Mouse (Mus musculus) ES-E14 (cell line): ENCODE measurements around the gene Gm10974. TPM values are rescaled to one million over a fixed set of nuclear protein-coding genes. Genes with fewer than 3 reads are reported as not detected.

ENCODE experiments used
- DNase-seq: peaks from one replicate; pipeline ENCODE4 v3.0.0-alpha.2; 2013; ENCODE audit warnings: low read depth, low spot score
- H3K27ac ChIP-seq: 2 replicates; pipeline ENCODE4 v1.5.1; 2012; ENCODE audit warnings: low read depth, mild to moderate bottlenecking, low read length, moderate library complexity, mixed read lengths; ENCODE audit not compliant: poor library complexity, insufficient read depth, severe bottlenecking
- H3K36me3 ChIP-seq: 2 replicates; pipeline ENCODE4 v1.6.1; 2012; ENCODE audit warnings: mild to moderate bottlenecking, low read length, moderate library complexity, mixed read lengths; ENCODE audit not compliant: control insufficient read depth, poor library complexity, insufficient read depth, severe bottlenecking
- H3K4me1 ChIP-seq, 2 experiments: fragments of 150-350 bp in 1 of 2; sonication (generic) in 1 of 2; 2 replicates each; pipeline ENCODE4 v1.6.1; 2012; ENCODE audit warnings: low read length in 2 of 2, mild to moderate bottlenecking in 1 of 2, mixed read lengths in 1 of 2; ENCODE audit not compliant: control insufficient read depth in 2 of 2, insufficient read depth in 2 of 2, poor library complexity in 1 of 2
- H3K4me3 ChIP-seq, 2 experiments: fragments of 150-350 bp in 1 of 2; sonication (generic) in 1 of 2; 2 replicates each; pipeline ENCODE4 v1.5.1; 2012; ENCODE audit warnings: low read length in 2 of 2, low read depth in 1 of 2, mild to moderate bottlenecking in 1 of 2, mixed read lengths in 1 of 2; ENCODE audit not compliant: insufficient read depth in 1 of 2, poor library complexity in 1 of 2, severe bottlenecking in 1 of 2
- H3K9ac ChIP-seq: 2 replicates; pipeline ENCODE4 v1.6.1; 2012; ENCODE audit warnings: low read depth, mild to moderate bottlenecking, low read length, mixed read lengths; ENCODE audit not compliant: poor library complexity, insufficient read depth, severe bottlenecking
- H3K9me3 ChIP-seq: fragments of 150-350 bp; sonication (generic); 2 replicates; pipeline ENCODE4 v1.6.1; 2012; ENCODE audit warnings: low read depth, mild to moderate bottlenecking, low read length; ENCODE audit not compliant: control insufficient read depth, insufficient read depth
- CHD2 ChIP-seq: IDR thresholded peaks from 2 replicates; pipeline ENCODE4 v1.6.1; 2014; ENCODE audit warnings: mild to moderate bottlenecking, low read depth, low read length, inconsistent platforms
- HCFC1 ChIP-seq: IDR thresholded peaks from 2 replicates; pipeline ENCODE4 v1.6.1; 2012; ENCODE audit warnings: low read length, inconsistent platforms, borderline replicate concordance; ENCODE audit not compliant: insufficient read depth
- MAFK ChIP-seq: IDR thresholded peaks from 2 replicates; pipeline ENCODE4 v1.6.1; 2014; ENCODE audit warnings: mild to moderate bottlenecking, low read depth, low read length, inconsistent platforms; ENCODE audit not compliant: insufficient read depth
- ZC3H11A ChIP-seq: IDR thresholded peaks from 2 replicates; pipeline ENCODE4 v1.6.1; 2012; ENCODE audit warnings: low read depth, mild to moderate bottlenecking, inconsistent platforms, low read length, borderline replicate concordance
- ZNF384 ChIP-seq: IDR thresholded peaks from 2 replicates; pipeline ENCODE4 v1.6.1; 2012; ENCODE audit warnings: low read depth, low read length, inconsistent platforms
- in situ Hi-C, 2 experiments: fragments of 600-800 bp; cut with MboI; formaldehyde crosslinking; loops; one replicate each; pipeline ENCODE4 v1.15.1; 2025; ENCODE audit warnings: low sequenced_read_pairs in 2 of 2, inconsistent platforms in 1 of 2; ENCODE audit not compliant: unreplicated experiment in 2 of 2
- total RNA-seq: library from RNA; depleted of rRNA; stranded (reverse); fragments of 300-350 nt; gene quantifications from 2 replicates; pipeline ENCODE4 v1.2.3, GENCODE M21; 2012

Gm10974 gene
- total RNA-seq, 1 experiment, result not detected

DNA sequence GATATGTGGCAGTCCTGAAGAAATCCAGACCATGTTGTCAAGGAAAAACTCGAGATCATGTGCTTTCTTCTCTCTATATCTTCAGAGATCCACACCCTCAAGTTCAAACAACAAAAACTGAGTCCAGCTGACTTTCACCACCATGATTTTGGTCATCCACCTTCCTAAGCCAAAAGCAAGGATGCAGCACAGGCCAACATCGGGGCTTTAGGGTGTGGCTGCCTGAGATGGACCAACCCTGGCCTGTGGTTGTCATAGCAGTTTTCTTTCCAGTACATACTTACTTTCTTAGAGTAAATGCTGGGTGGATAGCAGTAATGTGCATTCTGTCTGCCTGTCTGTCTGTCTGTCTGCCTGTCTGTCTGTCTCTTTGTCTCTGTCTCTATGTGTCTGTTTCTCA lies 294 bp upstream of the Gm10974 start:
- no peak overlapping the region for H3K4me3 ChIP-seq
- H3K4me1 ChIP-seq, result peaks cover 0 to 2% of the 10 kb centered on the region in 2 experiments; a peak in 1 of 4 replicates
- H3K27ac ChIP-seq, result no peak overlapping the region
- H3K36me3 ChIP-seq, result no peaks in the 10 kb centered on the region
- in situ Hi-C loops, result no loop called here
- no peak for DNase-seq
- no peak overlapping the region for H3K9ac ChIP-seq
- H3K9me3 ChIP-seq, result no peaks in the 10 kb centered on the region
- no peak for TF ChIP-seq ZNF384
- TF ChIP-seq CHD2, result no peak

DNA sequence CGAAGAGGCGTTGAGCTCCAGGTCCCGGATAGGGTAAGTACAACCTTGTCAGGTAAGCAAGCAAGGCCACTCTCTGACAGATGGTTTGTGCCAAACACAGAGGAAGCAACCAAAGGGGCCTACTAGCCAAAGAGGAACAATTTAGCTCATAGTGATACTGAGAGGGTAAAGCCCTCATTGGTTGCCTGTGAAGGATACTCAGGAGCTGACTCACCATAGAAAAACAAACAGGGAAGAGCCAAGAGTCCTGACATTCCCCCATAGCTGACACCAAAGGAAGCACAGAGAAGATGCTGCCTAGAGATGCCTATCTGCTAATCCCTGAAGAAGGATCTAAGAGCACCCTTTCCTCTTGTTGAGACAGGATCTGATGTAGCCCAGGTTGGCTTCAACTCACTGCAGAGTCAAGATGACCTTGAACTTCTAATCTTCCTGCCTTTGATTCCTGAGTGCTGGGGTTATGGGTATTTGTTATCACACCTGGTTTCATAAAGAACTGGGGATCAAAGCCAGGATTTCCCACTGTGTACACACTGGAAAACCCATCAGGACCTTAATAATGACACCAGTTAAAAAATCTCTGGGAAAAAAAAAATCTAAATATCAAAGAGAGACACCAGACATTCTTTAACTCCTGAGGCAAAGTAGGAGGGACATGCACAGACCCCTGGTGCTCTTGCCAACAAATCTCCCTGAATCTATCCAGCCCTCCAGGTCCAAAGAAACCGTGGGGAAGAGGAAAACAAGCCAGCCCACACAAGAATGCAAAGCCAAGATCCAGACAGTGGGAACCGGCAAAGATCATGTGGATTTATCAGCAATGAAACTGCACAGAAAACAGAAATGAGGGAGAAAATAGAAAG lies 3.6 kb downstream of the Gm10974 start:
- in situ Hi-C loops, result no loop called here
- no peaks in the 10 kb centered on the region for H3K9me3 ChIP-seq
- no peak overlapping the region for H3K9ac ChIP-seq
- DNase-seq, result peak; percentile 41
- H3K27ac ChIP-seq, result no peak overlapping the region
- peaks cover 0 to 2% of the 10 kb centered on the region in 2 experiments; a peak in 1 of 4 replicates for H3K4me1 ChIP-seq
- H3K36me3 ChIP-seq, result no peaks in the 10 kb centered on the region
- TF ChIP-seq HCFC1 (no peak), CHD2 (no peak), ZNF384 (no peak), ZC3H11A (no peak), MAFK (no peak)
- H3K4me3 ChIP-seq, result no peak overlapping the region

DNA sequence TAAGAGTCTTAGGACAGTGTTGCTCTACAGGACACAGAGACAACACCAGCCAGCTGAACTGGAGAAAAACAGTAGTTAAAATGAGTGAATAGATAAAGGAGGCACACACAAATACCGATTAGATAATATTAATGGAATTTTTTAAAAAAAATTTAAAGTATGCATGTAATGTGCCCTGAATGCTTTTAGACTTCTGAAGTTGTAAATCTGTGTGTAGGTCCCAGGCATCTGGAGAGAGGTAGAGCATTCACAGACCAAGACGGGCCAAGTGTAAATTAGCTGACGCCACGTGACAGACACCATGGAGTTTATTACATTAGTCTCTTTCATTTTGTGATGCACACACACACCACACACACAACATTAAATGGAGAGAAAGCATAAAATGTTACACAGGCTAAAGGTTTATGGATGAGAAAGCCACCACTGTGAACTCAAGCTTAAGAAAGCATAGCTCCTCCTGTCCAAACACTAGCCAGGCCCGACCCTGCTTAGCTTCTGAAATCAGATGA lies 4.3 kb downstream of the Gm10974 start:
- in situ Hi-C loops, result no loop called here
- no peak for DNase-seq
- no peaks in the 10 kb centered on the region for H3K9me3 ChIP-seq
- TF ChIP-seq CHD2 (no peak), MAFK (no peak), ZNF384 (no peak), HCFC1 (no peak), ZC3H11A (no peak)
- H3K36me3 ChIP-seq, result no peaks in the 10 kb centered on the region
- no peak overlapping the region for H3K27ac ChIP-seq
- no peak overlapping the region for H3K9ac ChIP-seq
- no peak overlapping the region for H3K4me3 ChIP-seq
- H3K4me1 ChIP-seq, result peaks cover 0 to 2% of the 10 kb centered on the region in 2 experiments; a peak in 1 of 4 replicates

DNA sequence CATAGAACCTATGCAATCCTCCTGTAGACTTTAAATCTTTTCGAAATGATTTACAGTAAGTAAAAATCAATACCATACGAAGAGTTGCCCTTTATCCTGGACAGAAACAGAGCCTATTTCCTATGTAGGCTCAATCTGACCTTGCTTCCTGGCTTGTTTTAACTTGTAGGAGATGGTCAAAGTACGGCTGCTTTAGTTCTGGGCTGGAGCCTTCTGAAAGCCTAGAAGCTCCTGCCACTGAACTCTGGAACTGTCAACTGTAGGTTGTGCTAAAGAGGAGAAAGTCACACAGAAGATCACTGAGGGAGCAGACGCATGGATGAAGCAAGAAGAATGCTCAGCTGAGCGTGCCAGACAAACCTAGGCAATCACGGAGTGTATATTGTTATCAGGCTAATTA lies 5.3 kb downstream of the Gm10974 start:
- peaks cover 0 to 2% of the 10 kb centered on the region in 2 experiments; a peak in 1 of 4 replicates for H3K4me1 ChIP-seq
- in situ Hi-C loops, result no loop called here

DNA sequence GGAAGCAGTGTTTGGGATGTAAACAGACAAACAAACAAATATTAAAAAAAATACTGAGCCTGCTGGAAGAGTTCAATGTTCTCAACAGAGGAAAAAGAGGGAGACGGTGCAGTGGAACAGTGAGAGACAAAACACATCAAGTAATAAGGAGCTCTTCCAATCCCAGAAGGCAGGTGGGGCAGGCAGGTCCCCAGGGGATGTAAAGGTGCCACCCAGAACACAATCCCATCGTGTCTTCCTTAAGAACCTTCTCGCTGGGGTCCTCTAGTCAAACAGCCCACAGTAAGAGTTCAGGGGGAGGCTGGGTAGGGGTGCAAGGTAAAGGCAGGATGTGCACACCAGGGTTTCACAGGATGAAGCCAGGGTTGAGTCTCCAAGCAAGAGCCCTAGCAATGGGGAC lies 7.7 kb downstream of the Gm10974 start:
- Histone ChIP-seq H3K9ac (no peak overlapping the region), H3K27ac (no peak overlapping the region), H3K4me1 (peaks cover 0 to 5% of the 10 kb centered on the region in 2 experiments; a peak in 1 of 4 replicates), H3K4me3 (no peak overlapping the region), H3K9me3 (no peaks in the 10 kb centered on the region), H3K36me3 (no peaks in the 10 kb centered on the region)
- TF ChIP-seq HCFC1, result no peak
- no peak for TF ChIP-seq CHD2
- no peak for TF ChIP-seq ZNF384
- TF ChIP-seq MAFK, result no peak
- TF ChIP-seq ZC3H11A, result no peak
- in situ Hi-C loops, result no loop called here
- no peak for DNase-seq

More for the DNA sequence above, 5.3 kb downstream of the Gm10974 start:
- no peaks in the 10 kb centered on the region for H3K36me3 ChIP-seq
- no peaks in the 10 kb centered on the region for H3K9me3 ChIP-seq
- TF ChIP-seq ZNF384, result no peak
- no peak overlapping the region for H3K4me3 ChIP-seq
- H3K9ac ChIP-seq, result no peak overlapping the region
- no peak for DNase-seq
- no peak overlapping the region for H3K27ac ChIP-seq
